ENCODE assay signal across 11 mouse cellular contexts in the genomic region with DNA sequence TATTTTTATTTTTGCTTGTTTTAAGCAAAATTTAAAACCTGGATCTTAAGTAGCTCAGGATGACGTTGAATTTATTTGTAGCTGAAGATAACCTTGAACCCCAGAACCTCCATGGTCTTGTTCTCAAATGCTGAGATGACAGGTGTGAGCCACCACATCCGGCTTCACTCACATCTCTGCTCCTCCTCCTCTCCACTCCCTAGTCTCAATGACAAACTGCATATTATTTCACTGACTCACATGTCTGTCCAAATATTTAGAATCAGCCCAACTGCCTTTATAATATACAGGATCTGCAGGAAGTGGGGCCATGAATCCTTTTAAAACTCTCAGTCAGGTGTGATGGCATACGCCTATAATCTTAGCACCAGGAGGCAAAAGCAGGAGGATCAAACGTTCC.
"Had no signal": no experiment of that assay in that cellular context is flagged by ENCODE, and none has a peak within 500 bp of the region (broad histone marks: within the 10 kb centered on the region; RNA-seq: fewer than 3 reads in every experiment).

No protein-coding gene starts in this region.

- H3K9me3 ChIP-seq: limb, embryonic 13.5 days; midbrain, embryonic 10.5 days had no signal

- DNase-seq: kidney, adult 18-20 months; kidney, postnatal 14 days; left cerebral cortex, postnatal 4 days; lung, adult 18-20 months; lung, postnatal 36 days; midbrain, embryonic 14.5 days; right cerebral cortex, postnatal 25 days; thymus, postnatal 36 days had no signal

- H3K4me3 ChIP-seq: limb, embryonic 13.5 days; midbrain, embryonic 10.5 days had no signal

- H3K27me3 ChIP-seq: limb, embryonic 13.5 days had no signal

- H3K4me1 ChIP-seq: limb, embryonic 13.5 days had no signal

- H3K27ac ChIP-seq: limb, embryonic 13.5 days; liver, embryonic 14.5 days; midbrain, embryonic 10.5 days had no signal
